Mouse (Mus musculus) left cerebral cortex, postnatal 36 days (tissue): ENCODE data around the gene Tpcn2. TPM values are rescaled to one million over a fixed set of nuclear protein-coding genes. Genes with fewer than 3 reads are reported as not detected.

Experiments
- total RNA-seq, 2 experiments: library from RNA; stranded (reverse); gene quantifications; 2 replicates each; pipeline ENCODE4 v1.2.3; 2021

The Tpcn2 gene
- total RNA-seq, 2 experiments from 2014 or later = 3.4 to 6.4 TPM

Other genes starting within 250 kb of the Tpcn2 start
- gene 1810010D01Rik, start 75.9 kb downstream of the Tpcn2 start, total RNA-seq = under 1 TPM in 1 of 2 experiments, not detected in 1; 0.63 TPM
- gene Mrgprf, start 16.8 kb upstream of the Tpcn2 start, total RNA-seq = 1 to 10 TPM; 1.7 to 3.0 TPM
- not detected for gene Mrgprd, start 30.8 kb upstream of the Tpcn2 start, total RNA-seq